Mouse (Mus musculus) stomach, embryonic 14.5 days (tissue): ENCODE data around the gene Caly. TPM values are rescaled to one million over a fixed set of nuclear protein-coding genes. Genes with fewer than 3 reads are reported as not detected.
A peak's percentile ranks its signal among the peaks of the same experiment; 100 is the strongest.

Experiments used
- ATAC-seq: fragments of 200-750 bp; cut with Nextera tagmentation; 2 replicates; pipeline ENCODE4 v1.8.0; 2017; ENCODE audit warnings: low read depth, moderate TSS enrichment; ENCODE audit not compliant: insufficient number of reproducible peaks, insufficient read depth, low FRiP score
- H3K27ac ChIP-seq: fragments of 300-500 bp; sonication (generic); 2 replicates; pipeline ENCODE4 v1.5.1; 2014; ENCODE audit warnings: mild to moderate bottlenecking, low read length, moderate library complexity, mixed read lengths
- H3K27me3 ChIP-seq: fragments of 300-500 bp; sonication (generic); 2 replicates; pipeline ENCODE4 v1.6.1; 2014; ENCODE audit warnings: low read length, control low read depth, mixed read lengths; ENCODE audit not compliant: control insufficient read depth, insufficient read depth
- H3K36me3 ChIP-seq: fragments of 300-500 bp; sonication (generic); 2 replicates; pipeline ENCODE4 v1.6.1; 2014; ENCODE audit warnings: mild to moderate bottlenecking, control low read depth, low read length, moderate library complexity, mixed read lengths; ENCODE audit not compliant: control insufficient read depth, insufficient read depth
- H3K4me1 ChIP-seq: fragments of 300-500 bp; sonication (generic); 2 replicates; pipeline ENCODE4 v1.6.1; 2014; ENCODE audit warnings: low read length, control low read depth, mixed read lengths; ENCODE audit not compliant: control insufficient read depth, insufficient read depth
- H3K4me2 ChIP-seq: fragments of 300-500 bp; sonication (generic); replicated peaks from 2 replicates; pipeline ENCODE4 v1.6.1; 2014; ENCODE audit warnings: low read depth, low read length, control low read depth
- H3K4me3 ChIP-seq: fragments of 300-500 bp; sonication (generic); 2 replicates; pipeline ENCODE4 v1.5.1; 2014; ENCODE audit warnings: low read depth, low read length, control low read depth
- H3K9ac ChIP-seq: fragments of 300-500 bp; sonication (generic); replicated peaks from 2 replicates; pipeline ENCODE4 v1.6.1; 2014; ENCODE audit warnings: low read depth, mild to moderate bottlenecking, control low read depth, low read length, moderate library complexity, mixed read lengths
- H3K9me3 ChIP-seq: fragments of 300-500 bp; sonication (generic); 2 replicates; pipeline ENCODE4 v1.6.1; 2016; ENCODE audit warnings: low read depth, low read length, control low read depth; ENCODE audit not compliant: control insufficient read depth
- WGBS: fragments of 180-500 bp; shearing (Covaris S2); extraction: QIAGEN DNeasy Blood & Tissue Kit; methylation state at CpG from one replicate; pipeline ENCODE4 v1.1.7; 2014; 5-methylcytosine and 5-hydroxymethylcytosine counted together
- polyA plus RNA-seq: library from polyadenylated mRNA; unstranded; fragments of >200 nt; fragmentation: Nextera tagmentation; extraction: Ambion mirVana; gene quantifications from 2 replicates; pipeline ENCODE4 v1.2.1, GENCODE M21; 2014

Gene Caly
- polyA plus RNA-seq, 1 experiment from 2014 or later = 3.8 TPM

GRCm38 (mm10) chr7:140058528-140058927, 23.8 kb downstream of the Caly start:
- peaks cover 43% of the 10 kb centered on the region for H3K27me3 ChIP-seq
- no peak overlapping the region for H3K27ac ChIP-seq
- H3K9ac ChIP-seq = peak overlapping the region; percentile 40; the same call in 1 of the 2 replicates
- no peaks in the 10 kb centered on the region for H3K9me3 ChIP-seq
- no peak for ATAC-seq
- peak overlapping the region; percentile 40 for H3K4me3 ChIP-seq
- H3K36me3 ChIP-seq = no peaks in the 10 kb centered on the region
- 26% methylated on average over 7 of the region's 7 CpGs for WGBS
- H3K4me2 ChIP-seq = peak overlapping the region; percentile 72
- H3K4me1 ChIP-seq = peaks cover 9% of the 10 kb centered on the region; the same call in 1 of the 2 replicates

DNA sequence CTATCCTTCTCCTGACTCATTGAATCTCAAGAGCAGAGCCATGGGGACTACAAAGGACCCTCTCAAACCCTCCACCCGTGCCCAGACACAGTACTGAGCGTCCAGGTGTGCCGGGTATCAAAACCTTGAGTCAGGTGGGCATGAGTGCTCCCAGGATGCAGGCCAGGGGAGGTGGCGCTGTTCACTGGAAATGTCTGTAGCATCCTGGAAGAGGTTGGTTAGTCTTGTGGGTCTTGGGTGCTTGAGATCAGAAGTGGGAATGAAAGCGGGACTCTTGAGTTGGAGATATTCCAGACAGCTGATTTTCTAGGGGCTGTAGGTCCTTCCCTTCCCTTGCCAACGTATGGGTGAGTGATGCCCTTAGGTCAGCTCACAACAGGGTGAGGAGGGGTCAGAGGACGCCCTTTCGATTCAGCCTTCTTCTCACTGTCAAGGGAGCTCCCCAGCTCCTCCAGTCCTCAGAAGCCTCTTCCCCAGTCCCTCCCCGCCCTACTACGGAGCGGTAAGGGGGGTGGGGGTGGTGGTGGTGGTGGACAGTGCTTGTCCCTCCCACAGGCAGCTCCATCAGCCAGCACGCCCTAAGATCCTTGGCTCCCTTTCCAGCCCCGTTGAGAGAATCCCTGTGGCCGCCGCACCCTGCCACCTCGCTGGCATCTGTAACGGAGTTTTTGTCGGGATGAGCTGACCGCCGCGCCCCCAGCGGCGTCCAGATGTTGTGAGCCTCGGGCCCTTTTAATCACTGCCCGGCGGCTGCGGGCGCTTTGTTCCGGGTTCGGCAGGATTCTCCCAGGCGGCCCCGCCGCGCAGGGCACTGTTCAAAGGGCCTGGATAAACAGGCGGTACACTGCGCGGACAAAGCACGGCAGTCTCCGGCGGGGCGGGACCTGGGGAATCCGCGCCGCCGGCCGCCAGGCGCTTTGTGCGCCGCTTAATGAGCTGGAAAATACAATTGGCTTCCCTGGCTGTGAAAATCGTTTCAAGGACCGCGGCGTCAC, 24.6 kb downstream of the Caly start:
- Histone ChIP-seq H3K27ac (no peak overlapping the region), H3K9me3 (no peaks in the 10 kb centered on the region), H3K4me1 (peaks cover 9% of the 10 kb centered on the region; the same call in 1 of the 2 replicates), H3K27me3 (peaks cover 42% of the 10 kb centered on the region), H3K36me3 (no peaks in the 10 kb centered on the region), H3K4me2 (peak overlapping the region; percentile 72), H3K9ac (peak overlapping the region; percentile 40), H3K4me3 (peak overlapping the region; percentile 40)
- peak; percentile 64; the same call in 1 of the 2 replicates for ATAC-seq
- 3% methylated on average over 53 of the region's 53 CpGs for WGBS

DNA sequence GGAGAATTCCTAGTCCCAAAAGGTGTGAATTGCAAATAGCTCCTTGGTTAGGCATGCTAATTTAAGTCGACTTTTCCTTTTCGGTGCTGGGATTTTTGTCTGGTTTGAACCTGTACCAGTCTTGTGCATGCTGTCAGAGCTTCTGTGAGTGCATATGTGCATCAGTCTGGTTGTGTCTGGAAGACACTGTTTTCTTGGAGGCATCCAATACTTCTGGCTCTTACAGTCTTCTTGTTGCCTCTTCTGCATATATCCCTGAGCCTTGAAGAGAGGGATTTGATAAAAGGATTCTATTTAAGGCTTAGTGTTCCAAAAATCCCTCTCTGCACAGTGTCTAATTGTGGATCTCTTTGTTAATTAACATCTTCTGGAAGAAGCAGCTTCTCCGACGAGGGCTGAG, 28.2 kb downstream of the Caly start:
- no peak overlapping the region for H3K9ac ChIP-seq
- H3K27me3 ChIP-seq = peaks cover 50% of the 10 kb centered on the region
- no peaks in the 10 kb centered on the region for H3K9me3 ChIP-seq
- H3K4me2 ChIP-seq = no peak overlapping the region
- WGBS = 79% methylated on average over 4 of the region's 4 CpGs
- H3K4me1 ChIP-seq = 0 out of 2 replicates have a peak, but pooled peaks cover 3% of the 10 kb centered on the region
- H3K36me3 ChIP-seq = no peaks in the 10 kb centered on the region
- H3K27ac ChIP-seq = no peak overlapping the region
- no peak overlapping the region for H3K4me3 ChIP-seq
- no peak for ATAC-seq

- no peaks in the 10 kb centered on the region for H3K9me3 ChIP-seq
- no peaks in the 10 kb centered on the region for H3K36me3 ChIP-seq
- H3K4me3 ChIP-seq = peak overlapping the region; percentile 27
- peaks cover 71% of the 10 kb centered on the region for H3K27me3 ChIP-seq
- peak; percentile 38; the same call in 1 of the 2 replicates for ATAC-seq
- under 1% methylated on average over 34 of the region's 34 CpGs for WGBS
- H3K4me1 ChIP-seq = peaks cover 3% of the 10 kb centered on the region; the same call in 1 of the 2 replicates
- H3K4me2 ChIP-seq = peak overlapping the region; percentile 47
- H3K27ac ChIP-seq = no peak overlapping the region
- no peak overlapping the region for H3K9ac ChIP-seq
Observed at GRCm38 (mm10) chr7:140049115-140049689, 33.1 kb downstream of the Caly start.

- WGBS = 2% methylated on average over 56 of the region's 56 CpGs
- no peaks in the 10 kb centered on the region for H3K36me3 ChIP-seq
Observed at GRCm38 (mm10) chr7:140048361-140049114, 33.8 kb downstream of the Caly start, which contains the start of gene Msx3. Gene Msx3 (minus strand): TSS chr7:140049089.

GRCm38 (mm10) chr7:140047811-140048311, 34.5 kb downstream of the Caly start:
- no peak overlapping the region for H3K27ac ChIP-seq
- H3K4me3 ChIP-seq = peak overlapping the region; percentile 19
- H3K27me3 ChIP-seq = peaks cover 71% of the 10 kb centered on the region
- peaks cover 3% of the 10 kb centered on the region; the same call in 1 of the 2 replicates for H3K4me1 ChIP-seq
- H3K36me3 ChIP-seq = no peaks in the 10 kb centered on the region
- no peak overlapping the region for H3K9ac ChIP-seq
- peak overlapping the region; percentile 47 for H3K4me2 ChIP-seq
- H3K9me3 ChIP-seq = no peaks in the 10 kb centered on the region
- WGBS = under 1% methylated on average over 33 of the region's 33 CpGs
- ATAC-seq = no peak

More at GRCm38 (mm10) chr7:140048361-140049114, 33.8 kb downstream of the Caly start, which contains the start of gene Msx3:
- Histone ChIP-seq H3K9ac (no peak within 1 kb of the TSS), H3K4me3 (peak within 1 kb of the TSS; percentile 27), H3K27ac (no peak within 1 kb of the TSS), H3K4me1 (peaks cover 3% of the 10 kb centered on the region; the same call in 1 of the 2 replicates), H3K4me2 (peak within 1 kb of the TSS; percentile 47), H3K9me3 (no peaks in the 10 kb centered on the region), H3K27me3 (peaks cover 71% of the 10 kb centered on the region)
- ATAC-seq = peak; percentile 10; the same call in 1 of the 2 replicates

GRCm38 (mm10) chr7:140045546-140045945, 36.8 kb downstream of the Caly start:
- no peak overlapping the region for H3K27ac ChIP-seq
- H3K36me3 ChIP-seq = peaks cover 4% of the 10 kb centered on the region; the same call in 1 of the 2 replicates
- H3K9ac ChIP-seq = no peak overlapping the region
- H3K9me3 ChIP-seq = no peaks in the 10 kb centered on the region
- H3K27me3 ChIP-seq = peaks cover 55% of the 10 kb centered on the region
- no peak overlapping the region for H3K4me3 ChIP-seq
- no peak overlapping the region for H3K4me2 ChIP-seq
- ATAC-seq = no peak
- H3K4me1 ChIP-seq = peaks cover 3% of the 10 kb centered on the region; the same call in 1 of the 2 replicates
- 78% methylated on average over 4 of the region's 4 CpGs for WGBS
